Mouse (Mus musculus) stomach, postnatal 0 days (tissue): ENCODE data around the gene Fam53b.

Experiments
- CTCF ChIP-seq: IDR thresholded peaks from 2 replicates; pipeline ENCODE4 v1.5.1; 2016; ENCODE audit warnings: antibody characterized with exemption, low read depth, mild to moderate bottlenecking, moderate library complexity
- EP300 ChIP-seq: optimal IDR thresholded peaks from 2 replicates; pipeline ENCODE3; 2016; ENCODE audit warnings: antibody characterized with exemption

DNA sequence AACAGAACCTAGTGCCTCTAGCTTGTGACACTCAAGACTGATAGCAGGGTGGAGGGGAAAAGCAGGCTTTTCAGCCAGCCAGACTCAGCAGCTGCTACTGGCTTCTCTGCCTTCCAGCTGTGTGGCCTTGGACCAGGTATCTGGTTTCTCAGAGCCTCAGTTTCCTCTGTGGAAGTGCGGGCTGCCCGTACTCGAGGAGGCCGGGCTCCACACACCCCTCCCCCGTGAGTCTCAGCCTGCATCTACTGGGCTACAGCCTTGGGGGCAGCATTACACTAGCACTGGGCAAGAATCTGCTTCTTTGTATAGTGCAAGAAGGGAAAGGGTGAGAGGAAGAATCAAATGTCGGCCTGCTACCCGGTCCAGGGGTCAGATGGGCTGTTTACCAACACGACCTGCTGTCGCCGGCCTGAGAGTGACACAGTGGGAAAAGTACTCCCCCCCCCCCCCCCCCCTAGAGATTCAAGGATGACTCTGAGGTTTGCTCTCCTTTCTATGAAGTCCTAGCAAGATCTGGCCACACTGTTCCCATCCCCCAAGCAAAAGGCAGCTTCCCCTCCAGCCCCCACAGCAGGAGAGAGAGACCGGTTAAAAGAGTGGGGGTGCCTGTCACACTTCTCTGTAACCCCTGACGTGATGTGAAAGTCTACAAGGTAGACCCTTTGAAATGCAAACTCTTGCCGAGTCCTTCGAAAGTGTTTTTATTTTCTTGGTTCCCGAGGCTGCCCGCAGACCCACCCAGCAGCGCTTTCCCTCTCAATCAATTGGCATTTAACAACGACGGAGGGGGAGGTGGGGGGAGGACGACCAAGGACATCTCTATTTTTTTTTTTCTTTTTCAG is 4.6 kb downstream of the Fam53b start:
- TF ChIP-seq CTCF (peak; percentile 33), EP300 (no peak)
